Mouse (Mus musculus) activated CD4-positive, CD25-positive, alpha-beta regulatory T cell, adult 4 months (primary cell): ENCODE data around the gene Olfr678. TPM values are rescaled to one million over a fixed set of nuclear protein-coding genes. Genes with fewer than 3 reads are reported as not detected.
"Not testable (repeated sequence)": the region's sequence is repeated elsewhere in the genome, so short reads cannot be mapped to it uniquely, and the experiment has no call there.

Source experiments
- ATAC-seq: one replicate; pipeline ENCODE4 v1.8.0; 2017
- polyA plus RNA-seq, 2 experiments: library from polyadenylated mRNA; unstranded; fragments of 100-300 nt; shearing (Covaris generic); gene quantifications; one replicate each; pipeline ENCODE4 v1.2.1; 2017

The Olfr678 gene
- polyA plus RNA-seq = not detected

DNA sequence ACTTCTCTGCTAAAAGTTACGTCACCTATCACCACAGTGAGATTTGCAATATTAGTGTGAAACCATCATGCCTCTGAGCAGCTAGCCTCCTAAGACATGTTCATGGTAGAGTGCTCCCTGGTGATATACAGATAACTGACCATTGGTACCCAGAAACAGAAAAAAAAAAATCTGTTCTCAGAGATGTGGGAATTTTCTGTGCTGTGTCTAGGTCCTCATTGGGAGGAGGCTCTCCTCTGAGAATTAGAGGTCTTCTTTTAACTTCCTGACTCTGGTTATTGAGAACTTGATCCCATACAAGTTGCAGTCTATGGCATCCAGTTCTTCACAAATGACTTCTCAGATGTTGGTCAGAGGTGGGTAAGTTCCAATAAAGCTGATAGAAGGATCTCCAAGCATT is at the start of gene Olfr678:
Gene Olfr678 (plus strand): TSS at position 301 of the 400 bp plus-strand sequence.
- ATAC-seq = no peak

DNA sequence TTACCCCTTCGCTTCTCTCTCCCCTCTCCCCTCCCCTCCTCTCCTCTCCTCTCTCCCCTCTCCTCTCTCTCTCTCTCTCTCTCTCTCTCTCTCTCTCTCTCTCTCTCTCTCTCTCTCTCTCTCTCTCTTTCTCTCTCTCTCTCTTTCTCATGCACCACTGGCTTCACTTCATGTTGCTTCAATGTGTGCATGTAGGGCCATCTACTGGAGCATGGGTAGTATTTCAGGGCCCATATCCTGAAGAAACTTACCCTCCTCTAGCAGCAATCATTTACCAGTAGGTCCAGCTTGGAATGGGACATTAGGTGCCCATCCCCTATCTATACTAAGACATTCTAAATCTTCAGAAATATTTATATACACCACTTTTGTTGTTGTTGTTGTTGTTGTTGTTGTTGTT is 41.7 kb upstream of the Olfr678 start:
- ATAC-seq = no peak

DNA sequence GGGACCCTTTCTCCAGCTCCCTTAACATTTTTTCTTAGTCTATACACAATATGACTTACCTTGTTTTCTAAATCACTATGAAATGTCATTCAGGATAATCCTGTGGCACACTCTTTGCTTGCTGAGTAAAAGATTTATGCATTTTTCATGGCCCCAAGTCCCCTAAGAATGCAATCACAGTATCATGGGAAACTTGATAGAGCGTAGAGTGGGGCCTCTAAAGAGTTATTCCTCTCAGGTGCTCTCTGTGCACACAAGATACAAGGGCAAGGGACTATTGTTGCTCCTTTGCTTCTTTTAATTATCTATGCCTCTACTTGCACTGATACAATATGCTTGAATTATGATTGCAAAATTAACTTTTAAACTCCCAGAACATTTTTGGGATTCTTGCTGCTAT is 35.9 kb upstream of the Olfr678 start, which contains the start of gene Olfr675:
Gene Olfr675 (minus strand): TSS at position 101 of the 400 bp plus-strand sequence.
- ATAC-seq = no peak

DNA sequence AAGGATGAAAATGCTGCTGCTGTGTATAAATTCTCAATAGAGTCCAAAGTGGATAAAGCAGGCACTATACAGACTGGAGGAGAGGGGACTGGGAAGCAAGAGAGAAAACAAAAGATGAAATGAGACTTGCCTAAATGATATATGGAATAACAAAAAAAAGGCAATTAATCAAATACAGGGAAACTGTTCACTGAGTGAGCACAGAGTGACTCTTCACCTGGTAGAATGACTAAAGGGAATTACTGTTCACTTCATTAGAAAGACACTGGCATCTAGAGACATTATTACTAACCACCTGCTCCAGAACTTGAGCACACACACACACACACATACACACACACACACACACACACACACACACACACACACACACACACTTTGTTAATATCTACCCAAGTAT is 31.9 kb upstream of the Olfr678 start, which contains the start of gene Olfr676:
Gene Olfr676 (plus strand): TSS at position 301 of the 400 bp plus-strand sequence.
- ATAC-seq = no peak

DNA sequence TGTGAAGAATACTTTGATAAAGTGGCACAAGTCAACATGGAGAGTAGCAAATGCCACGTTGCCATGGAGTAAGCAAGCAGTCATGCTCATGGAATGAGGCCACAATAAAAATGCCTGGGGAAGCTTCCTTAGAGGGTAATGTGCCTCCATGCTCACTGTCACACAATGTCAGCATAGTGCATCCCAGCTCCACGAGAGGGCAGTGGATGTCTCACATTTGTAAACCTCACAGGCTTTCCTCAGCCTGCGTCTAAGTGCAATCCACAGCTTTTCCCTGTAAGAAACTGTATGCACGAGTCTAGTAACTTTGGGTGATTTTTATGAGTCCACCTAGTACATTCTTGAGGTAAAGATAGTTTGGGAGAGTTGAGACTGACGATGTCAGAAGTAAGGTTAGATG is 30.4 kb upstream of the Olfr678 start:
- not testable (repeated sequence) for ATAC-seq

DNA sequence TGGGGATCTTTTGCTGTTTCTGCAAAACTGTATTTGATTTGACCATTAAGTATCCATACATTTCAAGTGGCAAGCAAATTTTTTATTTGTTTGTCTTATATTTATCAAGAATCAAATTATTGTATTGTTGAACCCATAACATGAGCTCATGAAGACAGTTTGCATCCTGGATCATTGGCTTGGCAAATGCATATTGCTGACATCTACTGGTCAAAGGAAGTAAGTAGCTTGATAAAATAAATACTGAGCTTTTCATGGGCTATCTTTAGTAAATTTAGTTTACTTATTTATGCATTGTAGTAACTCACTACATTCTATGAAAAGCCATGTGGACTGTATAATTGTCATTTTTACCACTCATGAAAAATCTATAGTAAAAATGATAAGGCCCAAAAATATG is 5.3 kb upstream of the Olfr678 start:
- ATAC-seq = no peak

DNA sequence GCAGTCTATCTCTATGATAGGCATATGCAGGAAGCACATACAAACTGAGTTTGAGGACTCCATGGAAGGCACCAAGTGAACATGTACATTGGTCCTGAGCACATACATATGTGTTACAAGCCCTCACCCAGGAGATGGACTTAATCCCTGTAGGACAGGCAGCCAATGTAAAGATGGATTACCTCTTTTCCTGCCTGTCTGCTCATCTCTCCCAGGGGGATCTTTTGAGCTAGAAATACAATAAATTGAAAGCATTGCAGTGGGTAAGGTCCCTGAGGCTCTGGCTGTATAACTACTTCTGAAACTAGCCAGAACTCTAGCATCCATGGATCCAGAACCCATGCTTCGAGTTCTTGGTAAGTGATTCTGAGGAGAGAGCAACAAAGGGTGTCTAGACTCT is 16.6 kb downstream of the Olfr678 start, which contains the start of gene Olfr679:
Gene Olfr679 (plus strand): TSS at position 301 of the 400 bp plus-strand sequence.
- no peak for ATAC-seq

DNA sequence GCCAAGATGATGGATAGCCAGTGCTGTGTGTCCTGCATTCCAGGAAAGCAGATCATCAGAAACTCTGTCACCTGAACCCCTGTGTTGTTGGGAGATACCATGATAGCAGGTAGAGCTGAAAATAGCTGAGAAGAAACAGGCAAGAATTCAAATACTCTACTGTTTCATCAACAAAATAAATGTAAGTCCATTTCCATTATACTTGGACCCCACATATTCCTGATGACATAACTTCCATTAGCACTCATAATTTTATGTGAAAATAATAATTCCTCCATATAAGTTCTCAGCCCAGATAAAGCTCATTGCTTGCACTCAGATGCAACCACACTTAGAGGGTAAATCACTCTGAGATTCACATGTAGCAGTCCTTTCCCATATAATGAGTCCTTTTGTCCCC is 28.4 kb downstream of the Olfr678 start, which contains the start of gene Olfr680-ps1:
Gene Olfr680-ps1 (minus strand): TSS at position 101 of the 400 bp plus-strand sequence.
- ATAC-seq = not testable (repeated sequence)

DNA sequence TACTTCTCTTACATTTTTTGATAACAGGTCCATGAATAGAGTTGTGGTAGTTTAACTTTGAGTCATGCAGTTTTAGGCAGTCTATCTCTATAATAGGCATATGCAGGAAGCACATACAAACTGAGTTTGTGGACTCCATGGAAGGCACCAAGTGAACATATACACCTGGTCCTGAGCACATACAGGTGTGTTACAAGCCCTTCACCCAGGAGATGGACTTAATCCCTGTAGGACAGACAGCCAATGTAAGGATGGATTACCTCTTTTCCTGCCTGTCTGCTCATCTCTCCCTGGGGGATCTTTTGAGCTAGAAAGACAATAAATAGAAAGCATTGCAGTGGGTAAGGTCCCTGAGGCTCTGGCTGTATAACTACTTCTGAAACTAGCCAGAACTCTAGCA is 52.3 kb downstream of the Olfr678 start, which contains the start of gene Olfr681:
Gene Olfr681 (plus strand): TSS at position 301 of the 400 bp plus-strand sequence.
- no peak for ATAC-seq

Other genes starting within 250 kb of the Olfr678 start
- not detected for gene Usp17lb, start 221.9 kb upstream of the Olfr678 start, polyA plus RNA-seq
- gene Usp17la, start 207.5 kb upstream of the Olfr678 start, polyA plus RNA-seq = not detected
- not detected for gene Olfr665, start 186.4 kb upstream of the Olfr678 start, polyA plus RNA-seq
- not detected for gene Olfr666, start 168.5 kb upstream of the Olfr678 start, polyA plus RNA-seq
- not detected for gene Olfr667, start 143.0 kb upstream of the Olfr678 start, polyA plus RNA-seq
- not detected for gene Olfr668, start 136.4 kb upstream of the Olfr678 start, polyA plus RNA-seq
- gene Olfr669, start 130.2 kb upstream of the Olfr678 start, polyA plus RNA-seq = not detected
- not detected for gene Olfr670, start 101.9 kb upstream of the Olfr678 start, polyA plus RNA-seq
- not detected for gene Olfr671, start 85.3 kb upstream of the Olfr678 start, polyA plus RNA-seq
- gene Olfr672, start 62.4 kb upstream of the Olfr678 start, polyA plus RNA-seq = not detected
- gene Olfr675, start 36.0 kb upstream of the Olfr678 start, polyA plus RNA-seq = not detected
- not detected for gene Olfr676, start 31.8 kb upstream of the Olfr678 start, polyA plus RNA-seq
- gene Olfr677, start 13.1 kb upstream of the Olfr678 start, polyA plus RNA-seq = not detected
- not detected for gene Olfr679, start 16.7 kb downstream of the Olfr678 start, polyA plus RNA-seq
- not detected for gene Olfr680-ps1, start 28.3 kb downstream of the Olfr678 start, polyA plus RNA-seq
- gene Olfr681, start 52.4 kb downstream of the Olfr678 start, polyA plus RNA-seq = not detected
- gene Olfr683, start 82.5 kb downstream of the Olfr678 start, polyA plus RNA-seq = not detected
- not detected for gene Olfr684, start 99.2 kb downstream of the Olfr678 start, polyA plus RNA-seq
- not detected for gene Olfr685, start 121.5 kb downstream of the Olfr678 start, polyA plus RNA-seq
- gene Olfr686, start 143.0 kb downstream of the Olfr678 start, polyA plus RNA-seq = not detected
- gene Olfr688, start 223.6 kb downstream of the Olfr678 start, polyA plus RNA-seq = not detected
- not detected for gene Olfr689, start 246.7 kb downstream of the Olfr678 start, polyA plus RNA-seq